Mouse (Mus musculus) erythroblast, embryonic 14.5 days (primary cell): ENCODE measurements around the gene Rnf186.

Experiments used
- GATA1 ChIP-seq: IDR thresholded peaks from 2 replicates; pipeline ENCODE4 v1.6.1; 2012; ENCODE audit warnings: low read length, inconsistent platforms, mixed read lengths
- TAL1 ChIP-seq: IDR thresholded peaks from 3 replicates; pipeline ENCODE4 v1.6.1; 2012; ENCODE audit warnings: low read length, inconsistent platforms, mixed read lengths

- TF ChIP-seq GATA1 (no peak), TAL1 (no peak)
Observed at GRCm38 (mm10) chr4:138938495-138939269, 28.2 kb upstream of the Rnf186 start.
